Mouse (Mus musculus): Measurements from ENCODE around the gene Itprid2. TPM values are rescaled to one million over a fixed set of nuclear protein-coding genes. Genes with fewer than 3 reads are reported as not detected.

The Itprid2 gene
- polyA plus RNA-seq, 1 experiment: 27.8 TPM

- Histone ChIP-seq H3K27ac (ENCODE audit: insufficient read depth, low read length) (no peak overlapping the region), H3K4me3 (ENCODE audit: insufficient read depth, low read length) (no peak overlapping the region), H3K4me1 (ENCODE audit: control insufficient read depth, insufficient read depth, low read length) (no peaks in the 10 kb centered on the region)
- no peak for TF ChIP-seq CTCF (IDR thresholded peaks at IDR 0.05; ENCODE audit: borderline replicate concordance, insufficient read depth, low read length)
- TF ChIP-seq POLR2A (IDR thresholded peaks at IDR 0.05; ENCODE audit: low read depth, low read length): no peak
Measured at GRCm38 (mm10) chr2:79608301-79609074, 26.7 kb upstream of the Itprid2 start.

DNA sequence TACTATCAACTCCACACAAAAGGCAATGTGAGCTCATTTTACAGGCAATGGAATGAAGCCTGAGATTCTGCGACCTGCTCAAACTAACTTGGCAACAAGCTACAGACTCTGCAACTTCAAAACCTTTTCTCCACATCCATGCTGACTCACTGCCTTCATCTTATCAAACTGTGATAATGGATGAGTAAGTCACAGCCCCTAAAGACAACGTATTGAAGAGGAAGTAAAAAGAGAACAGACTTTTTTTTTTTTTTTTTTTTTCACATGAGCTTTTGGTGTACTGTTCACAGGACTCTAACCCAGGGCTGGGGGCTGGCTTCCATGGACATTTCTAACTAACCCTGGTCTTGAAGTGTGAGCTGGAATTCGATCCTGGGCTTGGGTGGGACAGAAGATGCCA lies 24.3 kb upstream of the Itprid2 start:
- no peaks in the 10 kb centered on the region for H3K4me1 ChIP-seq (ENCODE audit: control insufficient read depth, insufficient read depth, low read length)
- H3K4me3 ChIP-seq (ENCODE audit: insufficient read depth, low read length): no peak overlapping the region
- H3K27ac ChIP-seq (ENCODE audit: insufficient read depth, low read length): no peak overlapping the region
- TF ChIP-seq POLR2A (IDR thresholded peaks at IDR 0.05; ENCODE audit: low read depth, low read length) (no peak), CTCF (IDR thresholded peaks at IDR 0.05; ENCODE audit: borderline replicate concordance, insufficient read depth, low read length) (no peak)

- no peak overlapping the region for H3K27ac ChIP-seq (ENCODE audit: insufficient read depth, low read length)
- no peak overlapping the region for H3K4me3 ChIP-seq (ENCODE audit: insufficient read depth, low read length)
- 0 out of 2 replicates have a peak, but pooled peaks cover 2% of the 10 kb centered on the region for H3K4me1 ChIP-seq (ENCODE audit: control insufficient read depth, insufficient read depth, low read length)
- no peak for TF ChIP-seq POLR2A (IDR thresholded peaks at IDR 0.05; ENCODE audit: low read depth, low read length)
- TF ChIP-seq CTCF (IDR thresholded peaks at IDR 0.05; ENCODE audit: borderline replicate concordance, insufficient read depth, low read length): no peak
Measured at GRCm38 (mm10) chr2:79618145-79618544, 17.0 kb upstream of the Itprid2 start.

- no peak overlapping the region for H3K4me3 ChIP-seq (ENCODE audit: insufficient read depth, low read length)
- TF ChIP-seq CTCF (IDR thresholded peaks at IDR 0.05; ENCODE audit: borderline replicate concordance, insufficient read depth, low read length) (no peak), POLR2A (IDR thresholded peaks at IDR 0.05; ENCODE audit: low read depth, low read length) (no peak)
Measured at GRCm38 (mm10) chr2:79618614-79619568, 16.3 kb upstream of the Itprid2 start.

DNA sequence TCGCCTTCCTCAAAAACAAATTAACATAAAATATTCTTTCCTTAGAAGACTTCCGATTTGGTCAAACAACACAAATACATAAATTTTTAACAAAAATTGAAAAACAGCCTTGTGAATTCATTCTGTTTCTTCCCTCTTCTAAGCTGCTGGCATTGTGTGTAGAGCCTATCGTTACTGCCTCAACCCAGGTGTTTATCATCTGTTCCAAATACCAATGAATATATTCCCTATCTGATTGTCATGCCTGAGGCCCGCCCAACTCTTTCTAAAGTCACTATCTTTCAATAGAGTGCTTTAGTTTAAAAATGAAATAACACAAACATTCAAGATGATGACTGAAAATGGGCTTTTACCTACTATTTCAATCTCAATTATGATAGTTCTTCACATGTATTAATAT lies 11.9 kb upstream of the Itprid2 start:
- no peak overlapping the region for H3K27ac ChIP-seq (ENCODE audit: insufficient read depth, low read length)
- TF ChIP-seq POLR2A (IDR thresholded peaks at IDR 0.05; ENCODE audit: low read depth, low read length) (no peak), CTCF (IDR thresholded peaks at IDR 0.05; ENCODE audit: borderline replicate concordance, insufficient read depth, low read length) (no peak)
- 0 out of 2 replicates have a peak, but pooled peaks cover 2% of the 10 kb centered on the region for H3K4me1 ChIP-seq (ENCODE audit: control insufficient read depth, insufficient read depth, low read length)
- H3K4me3 ChIP-seq (ENCODE audit: insufficient read depth, low read length): no peak overlapping the region

More at GRCm38 (mm10) chr2:79618614-79619568, 16.3 kb upstream of the Itprid2 start:
- H3K27ac ChIP-seq (ENCODE audit: insufficient read depth, low read length): no peak overlapping the region
- H3K4me1 ChIP-seq (ENCODE audit: control insufficient read depth, insufficient read depth, low read length): 0 out of 2 replicates have a peak, but pooled peaks cover 2% of the 10 kb centered on the region

GRCm38 (mm10) chr2:79627624-79628023 lies 7.5 kb upstream of the Itprid2 start:
- no peaks in the 10 kb centered on the region for H3K4me1 ChIP-seq (ENCODE audit: control insufficient read depth, insufficient read depth, low read length)
- no peak overlapping the region for H3K4me3 ChIP-seq (ENCODE audit: insufficient read depth, low read length)
- TF ChIP-seq POLR2A (IDR thresholded peaks at IDR 0.05; ENCODE audit: low read depth, low read length): no peak
- no peak for TF ChIP-seq CTCF (IDR thresholded peaks at IDR 0.05; ENCODE audit: borderline replicate concordance, insufficient read depth, low read length)
- H3K27ac ChIP-seq (ENCODE audit: insufficient read depth, low read length): no peak overlapping the region

GRCm38 (mm10) chr2:79630231-79630630 lies 4.9 kb upstream of the Itprid2 start:
- no peaks in the 10 kb centered on the region for H3K4me1 ChIP-seq (ENCODE audit: control insufficient read depth, insufficient read depth, low read length)
- H3K27ac ChIP-seq (ENCODE audit: insufficient read depth, low read length): no peak overlapping the region
- TF ChIP-seq CTCF (IDR thresholded peaks at IDR 0.05; ENCODE audit: borderline replicate concordance, insufficient read depth, low read length) (no peak), POLR2A (IDR thresholded peaks at IDR 0.05; ENCODE audit: low read depth, low read length) (no peak)
- H3K4me3 ChIP-seq (ENCODE audit: insufficient read depth, low read length): no peak overlapping the region

DNA sequence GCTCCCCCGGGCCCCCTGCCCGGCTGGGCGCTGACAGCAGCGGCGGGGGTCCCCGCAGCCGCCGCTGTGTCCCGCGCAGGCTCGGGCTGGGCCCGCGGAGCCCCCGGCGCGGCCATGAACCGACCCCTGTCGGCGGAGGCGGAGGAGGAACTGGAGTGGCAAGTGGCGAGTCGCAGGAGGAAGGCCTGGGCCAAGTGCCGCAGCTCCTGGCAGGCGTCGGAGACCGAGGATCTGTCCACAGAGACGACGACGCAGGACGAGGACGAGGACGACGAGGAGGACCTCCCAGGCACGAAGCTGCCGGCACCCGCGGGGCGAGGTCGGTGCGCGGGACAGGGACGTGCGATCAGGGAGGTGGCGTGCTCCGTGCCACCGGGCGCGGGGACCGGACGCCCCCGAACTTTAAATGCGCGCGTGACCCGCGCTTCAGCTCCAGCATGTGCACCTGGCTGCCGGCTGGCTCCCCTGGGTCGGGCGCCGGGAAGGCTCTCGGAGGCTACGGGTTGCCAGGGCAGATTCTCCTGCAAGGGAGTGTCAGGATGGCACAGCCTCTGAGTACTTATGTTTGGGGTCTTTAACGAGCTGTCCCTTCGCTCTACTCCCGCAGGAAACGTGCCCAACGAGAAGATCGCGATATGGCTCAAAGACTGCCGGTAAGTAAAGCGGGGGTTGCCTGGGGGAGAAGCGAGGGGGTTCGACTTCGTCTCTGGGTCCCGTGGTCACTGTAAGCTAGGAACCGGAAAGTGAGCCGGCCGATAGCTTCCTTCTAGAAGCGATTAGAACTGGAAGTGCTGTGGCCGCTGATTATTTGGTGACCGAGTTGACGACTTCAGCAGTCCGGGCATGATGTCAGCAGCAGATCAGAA lies 507 bp downstream of the Itprid2 start:
- Histone ChIP-seq H3K4me1 (ENCODE audit: control insufficient read depth, insufficient read depth, low read length) (no peaks in the 10 kb centered on the region; the same call in 1 of the 2 replicates), H3K27ac (ENCODE audit: insufficient read depth, low read length) (peak overlapping the region; percentile 1; the same call in 1 of the 2 replicates), H3K4me3 (ENCODE audit: insufficient read depth, low read length) (peak overlapping the region; percentile 85)
- TF ChIP-seq CTCF (IDR thresholded peaks at IDR 0.05; ENCODE audit: borderline replicate concordance, insufficient read depth, low read length): no peak
- TF ChIP-seq POLR2A (IDR thresholded peaks at IDR 0.05; ENCODE audit: low read depth, low read length): peak; percentile 50

DNA sequence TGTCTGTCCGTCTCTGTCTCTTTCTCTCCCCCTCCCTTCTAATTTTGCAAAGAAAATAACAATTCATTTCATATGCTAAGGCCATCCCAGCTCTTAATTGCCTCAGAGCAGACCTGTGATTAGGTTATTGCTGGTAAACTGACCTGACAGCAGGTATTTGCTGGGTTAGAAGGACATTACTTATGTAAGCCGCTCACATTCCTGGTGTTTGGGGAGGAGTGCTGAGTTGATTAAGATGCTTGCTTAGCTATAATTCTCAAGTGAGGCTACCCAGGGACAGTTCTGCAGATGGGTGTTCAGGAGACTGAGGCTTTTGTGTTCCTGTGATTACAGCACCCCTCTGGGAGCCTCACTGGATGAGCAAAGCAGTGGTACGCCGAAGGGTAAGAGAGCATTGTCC lies 3.8 kb downstream of the Itprid2 start:
- Histone ChIP-seq H3K4me1 (ENCODE audit: control insufficient read depth, insufficient read depth, low read length) (no peaks in the 10 kb centered on the region; the same call in 1 of the 2 replicates), H3K4me3 (ENCODE audit: insufficient read depth, low read length) (no peak overlapping the region), H3K27ac (ENCODE audit: insufficient read depth, low read length) (no peak overlapping the region)
- TF ChIP-seq POLR2A (IDR thresholded peaks at IDR 0.05; ENCODE audit: low read depth, low read length) (no peak), CTCF (IDR thresholded peaks at IDR 0.05; ENCODE audit: borderline replicate concordance, insufficient read depth, low read length) (no peak)
